Mouse (Mus musculus) limb, embryonic 10.5 days (tissue): Measurements from ENCODE around the gene Map1lc3b. TPM values are rescaled to one million over a fixed set of nuclear protein-coding genes. Genes with fewer than 3 reads are reported as not detected.

Source experiments
- DNase-seq: peaks from one replicate; pipeline ENCODE4 v3.0.0-alpha.2; 2017; ENCODE audit warnings: low spot score
- H3K27ac ChIP-seq: fragments of 300-500 bp; sonication (generic); 2 replicates; pipeline ENCODE4 v1.5.1; 2016; ENCODE audit warnings: mild to moderate bottlenecking
- H3K27me3 ChIP-seq: fragments of 300-500 bp; sonication (generic); 2 replicates; pipeline ENCODE4 v1.6.1; 2016; ENCODE audit warnings: low read depth, mild to moderate bottlenecking; ENCODE audit not compliant: poor library complexity, severe bottlenecking
- H3K36me3 ChIP-seq: fragments of 300-500 bp; sonication (generic); 2 replicates; pipeline ENCODE4 v1.6.1; 2016; ENCODE audit warnings: mild to moderate bottlenecking, moderate library complexity
- H3K4me1 ChIP-seq: fragments of 300-500 bp; sonication (generic); 2 replicates; pipeline ENCODE4 v1.6.1; 2016
- H3K4me3 ChIP-seq: fragments of 300-500 bp; sonication (generic); 2 replicates; pipeline ENCODE4 v1.5.1; 2016; ENCODE audit warnings: mild to moderate bottlenecking, moderate library complexity
- H3K9me3 ChIP-seq: fragments of 300-500 bp; sonication (generic); replicated peaks from 2 replicates; pipeline ENCODE4 v1.6.1; 2016; ENCODE audit warnings: mild to moderate bottlenecking
- WGBS: fragments of 180-500 bp; shearing (Covaris S2); methylation state at CpG from one replicate; pipeline ENCODE4 v1.1.7; 2016; 5-methylcytosine and 5-hydroxymethylcytosine counted together
- polyA plus RNA-seq: library from polyadenylated mRNA; unstranded; fragments of >200 nt; fragmentation: Nextera tagmentation; extraction: Ambion mirVana; gene quantifications from 2 replicates; pipeline ENCODE4 v1.2.1, GENCODE M21; 2016

The Map1lc3b gene
- polyA plus RNA-seq, 1 experiment from 2014 or later, result 189 TPM

DNA sequence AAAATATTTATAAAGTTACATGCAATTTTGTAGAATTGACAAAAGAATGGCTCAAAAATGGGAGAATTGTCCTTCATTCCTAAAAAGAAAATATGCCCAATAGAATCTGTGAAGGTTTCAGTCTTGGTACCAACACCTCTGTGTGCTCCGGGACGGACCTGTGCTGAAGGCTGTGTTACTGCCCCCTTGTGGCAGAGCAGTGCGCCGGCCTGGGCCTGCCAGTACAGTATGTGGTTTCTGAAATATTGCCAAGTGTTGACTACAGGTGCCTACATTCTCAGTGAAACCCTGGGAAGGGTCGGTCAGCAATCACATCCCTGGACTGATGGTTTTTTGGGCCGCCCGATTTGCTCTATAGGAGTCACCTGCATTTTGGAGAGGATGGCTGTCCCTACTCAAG, 8.7 kb downstream of the Map1lc3b start:
- Histone ChIP-seq H3K36me3 (peaks cover 90% of the 10 kb centered on the region), H3K27ac (no peak overlapping the region), H3K4me3 (no peak overlapping the region), H3K9me3 (no peaks in the 10 kb centered on the region), H3K4me1 (no peaks in the 10 kb centered on the region), H3K27me3 (no peaks in the 10 kb centered on the region)
- peak; percentile 86 for DNase-seq
- WGBS, result 44% methylated on average over 7 of the region's 7 CpGs

GRCm38 (mm10) chr8:121599842-121600241, 9.7 kb downstream of the Map1lc3b start:
- no peaks in the 10 kb centered on the region for H3K9me3 ChIP-seq
- DNase-seq, result no peak
- H3K4me3 ChIP-seq, result no peak overlapping the region
- H3K4me1 ChIP-seq, result no peaks in the 10 kb centered on the region
- H3K27me3 ChIP-seq, result no peaks in the 10 kb centered on the region
- 91% methylated on average over 14 of the region's 14 CpGs for WGBS
- peaks cover 90% of the 10 kb centered on the region for H3K36me3 ChIP-seq
- H3K27ac ChIP-seq, result no peak overlapping the region

- H3K36me3 ChIP-seq, result peaks cover 94% of the 10 kb centered on the region
- H3K27me3 ChIP-seq, result no peaks in the 10 kb centered on the region
- H3K4me1 ChIP-seq, result no peaks in the 10 kb centered on the region
- no peaks in the 10 kb centered on the region for H3K9me3 ChIP-seq
- no peak overlapping the region for H3K27ac ChIP-seq
- no peak overlapping the region for H3K4me3 ChIP-seq
- 96% methylated on average over 12 of the region's 12 CpGs for WGBS
- DNase-seq, result no peak
Measured at GRCm38 (mm10) chr8:121602411-121602810, 12.2 kb downstream of the Map1lc3b start.

- Histone ChIP-seq H3K36me3 (peaks cover 94% of the 10 kb centered on the region), H3K4me1 (no peaks in the 10 kb centered on the region), H3K4me3 (no peak overlapping the region), H3K27ac (no peak overlapping the region), H3K9me3 (no peaks in the 10 kb centered on the region), H3K27me3 (no peaks in the 10 kb centered on the region)
- DNase-seq, result peak; percentile 60
- 40% methylated on average over 3 of the region's 3 CpGs for WGBS
Measured at GRCm38 (mm10) chr8:121602860-121603259, 12.7 kb downstream of the Map1lc3b start.

GRCm38 (mm10) chr8:121603801-121604200, 13.6 kb downstream of the Map1lc3b start:
- Histone ChIP-seq H3K4me1 (no peaks in the 10 kb centered on the region), H3K27me3 (no peaks in the 10 kb centered on the region), H3K36me3 (peaks cover 97% of the 10 kb centered on the region), H3K9me3 (no peaks in the 10 kb centered on the region), H3K4me3 (no peak overlapping the region), H3K27ac (no peak overlapping the region; the same call in 1 of the 2 replicates)
- no peak for DNase-seq
- 98% methylated on average over 12 of the region's 12 CpGs for WGBS

DNA sequence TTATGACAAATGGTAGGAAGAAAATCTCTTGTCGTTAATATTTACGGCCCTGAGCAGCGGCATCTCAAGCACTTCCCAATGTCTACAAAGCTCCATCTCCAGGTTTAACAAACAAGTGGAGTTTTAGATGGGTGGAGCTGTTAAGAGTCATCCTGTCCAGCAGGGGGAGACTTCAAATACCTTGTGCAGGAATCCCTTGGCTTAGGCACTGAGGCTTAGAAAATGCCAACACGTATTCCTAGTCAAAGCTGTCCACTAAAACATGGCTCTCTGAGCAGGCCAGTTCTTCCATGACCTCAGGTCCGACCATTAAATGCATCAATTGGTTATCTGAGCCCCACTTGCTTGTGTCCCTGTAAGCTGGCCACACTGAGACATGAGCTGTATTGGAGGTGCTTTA, 17.5 kb downstream of the Map1lc3b start:
- no peak overlapping the region for H3K27ac ChIP-seq
- 86% methylated on average over 5 of the region's 5 CpGs for WGBS
- no peaks in the 10 kb centered on the region for H3K27me3 ChIP-seq
- H3K9me3 ChIP-seq, result no peaks in the 10 kb centered on the region
- no peak for DNase-seq
- H3K36me3 ChIP-seq, result peaks cover 93% of the 10 kb centered on the region
- no peaks in the 10 kb centered on the region for H3K4me1 ChIP-seq
- no peak overlapping the region for H3K4me3 ChIP-seq

DNA sequence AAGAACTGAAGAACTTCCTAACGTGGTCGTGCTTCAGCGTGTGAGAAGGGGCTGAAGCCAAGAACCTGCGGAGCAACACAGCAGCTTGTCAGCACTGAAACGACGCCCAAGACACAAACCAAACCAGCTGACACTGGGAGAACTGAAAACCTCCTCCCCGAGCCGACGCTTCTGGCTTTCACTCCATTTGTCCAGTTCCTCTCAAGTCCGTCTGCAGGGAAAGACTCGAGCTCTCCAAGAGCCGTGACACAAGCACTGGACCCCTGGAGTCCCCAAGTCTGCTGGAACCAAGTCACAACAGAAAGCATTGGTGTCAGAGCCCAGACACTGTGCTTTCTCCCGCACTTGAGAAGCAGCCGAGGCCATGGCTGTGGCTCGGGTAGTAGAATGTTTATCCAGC, 19.1 kb downstream of the Map1lc3b start:
- no peak for DNase-seq
- no peaks in the 10 kb centered on the region for H3K4me1 ChIP-seq
- no peak overlapping the region for H3K4me3 ChIP-seq
- 93% methylated on average over 15 of the region's 15 CpGs for WGBS
- H3K27ac ChIP-seq, result no peak overlapping the region
- peaks cover 80% of the 10 kb centered on the region for H3K36me3 ChIP-seq
- H3K27me3 ChIP-seq, result no peaks in the 10 kb centered on the region
- H3K9me3 ChIP-seq, result no peaks in the 10 kb centered on the region

DNA sequence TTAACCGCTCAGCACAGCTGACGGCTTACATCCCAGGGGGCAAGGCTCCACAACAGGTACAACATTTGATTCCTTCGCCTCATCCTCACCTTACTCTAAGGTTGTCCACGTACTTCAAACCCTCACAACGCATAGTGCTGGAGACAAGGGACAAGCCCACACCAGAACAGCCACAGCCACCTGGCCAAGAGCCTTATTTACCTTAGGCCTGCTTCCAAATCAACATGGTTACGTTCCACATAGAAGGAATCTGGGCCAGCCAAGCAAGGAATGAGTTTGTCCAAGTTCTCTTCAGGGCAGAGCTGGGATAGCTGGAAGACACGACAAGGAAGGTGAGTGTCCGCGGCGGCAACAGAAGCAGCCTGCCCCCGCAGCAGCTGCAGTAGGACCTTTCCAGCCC, 19.8 kb downstream of the Map1lc3b start:
- Histone ChIP-seq H3K36me3 (peaks cover 73% of the 10 kb centered on the region), H3K27me3 (no peaks in the 10 kb centered on the region), H3K27ac (no peak overlapping the region), H3K4me3 (no peak overlapping the region), H3K9me3 (no peaks in the 10 kb centered on the region), H3K4me1 (no peaks in the 10 kb centered on the region)
- no peak for DNase-seq
- WGBS, result 93% methylated on average over 11 of the region's 11 CpGs

GRCm38 (mm10) chr8:121613419-121613818, 23.3 kb downstream of the Map1lc3b start:
- Histone ChIP-seq H3K36me3 (peaks cover 70% of the 10 kb centered on the region), H3K4me1 (no peaks in the 10 kb centered on the region), H3K4me3 (no peak overlapping the region), H3K27me3 (no peaks in the 10 kb centered on the region), H3K9me3 (no peaks in the 10 kb centered on the region), H3K27ac (no peak overlapping the region)
- no peak for DNase-seq

DNA sequence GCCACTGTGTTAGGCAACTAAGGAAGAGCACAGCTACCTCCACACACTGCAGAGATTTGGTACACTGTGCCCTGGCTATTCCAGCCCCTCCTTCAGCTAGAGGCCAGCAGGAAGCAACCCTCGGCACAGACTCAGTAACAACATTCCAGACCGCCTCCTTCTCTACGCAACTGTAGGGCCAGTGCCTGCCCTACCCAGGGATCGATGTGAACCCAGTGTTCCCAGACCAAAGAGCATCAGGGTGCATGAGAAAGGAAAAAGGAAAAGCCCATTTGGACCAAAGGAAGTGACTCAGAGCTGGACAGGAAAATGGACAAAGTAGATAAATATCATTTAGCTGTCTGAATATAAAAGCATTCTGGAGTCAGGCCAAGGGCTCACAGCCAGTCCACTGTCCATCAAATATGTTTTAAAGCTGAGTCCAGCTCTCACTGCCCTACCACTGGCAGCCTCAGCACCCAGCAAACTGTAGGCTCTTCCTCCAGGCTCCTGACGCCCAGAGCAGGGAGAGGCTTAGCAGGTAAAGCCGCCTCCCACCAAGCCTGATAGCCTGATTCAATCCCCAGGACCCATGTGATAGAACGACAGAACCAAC, 29.3 kb downstream of the Map1lc3b start:
- DNase-seq, result no peak
- Histone ChIP-seq H3K27me3 (no peaks in the 10 kb centered on the region), H3K9me3 (no peaks in the 10 kb centered on the region), H3K4me1 (0 out of 2 replicates have a peak, but pooled peaks cover 10% of the 10 kb centered on the region), H3K27ac (no peak overlapping the region), H3K4me3 (no peak overlapping the region), H3K36me3 (peaks cover 55% of the 10 kb centered on the region)
- WGBS, result 75% methylated on average over 7 of the region's 7 CpGs

- peaks cover 56% of the 10 kb centered on the region for H3K36me3 ChIP-seq
- peaks cover 19% of the 10 kb centered on the region; the same call in 1 of the 2 replicates for H3K4me1 ChIP-seq
- no peaks in the 10 kb centered on the region for H3K27me3 ChIP-seq
- DNase-seq, result no peak
- H3K27ac ChIP-seq, result no peak overlapping the region
- 89% methylated on average over 12 of the region's 12 CpGs for WGBS
- H3K9me3 ChIP-seq, result no peaks in the 10 kb centered on the region
- H3K4me3 ChIP-seq, result no peak overlapping the region
Measured at GRCm38 (mm10) chr8:121620801-121621516, 30.8 kb downstream of the Map1lc3b start.

- Histone ChIP-seq H3K27me3 (no peaks in the 10 kb centered on the region), H3K4me1 (peaks cover 19% of the 10 kb centered on the region; the same call in 1 of the 2 replicates), H3K27ac (no peak overlapping the region), H3K36me3 (peaks cover 56% of the 10 kb centered on the region), H3K9me3 (no peaks in the 10 kb centered on the region), H3K4me3 (no peak overlapping the region)
- DNase-seq, result no peak
- WGBS, result 83% methylated on average over 1 of the region's 1 CpGs
Measured at GRCm38 (mm10) chr8:121621879-121622278, 31.7 kb downstream of the Map1lc3b start.

DNA sequence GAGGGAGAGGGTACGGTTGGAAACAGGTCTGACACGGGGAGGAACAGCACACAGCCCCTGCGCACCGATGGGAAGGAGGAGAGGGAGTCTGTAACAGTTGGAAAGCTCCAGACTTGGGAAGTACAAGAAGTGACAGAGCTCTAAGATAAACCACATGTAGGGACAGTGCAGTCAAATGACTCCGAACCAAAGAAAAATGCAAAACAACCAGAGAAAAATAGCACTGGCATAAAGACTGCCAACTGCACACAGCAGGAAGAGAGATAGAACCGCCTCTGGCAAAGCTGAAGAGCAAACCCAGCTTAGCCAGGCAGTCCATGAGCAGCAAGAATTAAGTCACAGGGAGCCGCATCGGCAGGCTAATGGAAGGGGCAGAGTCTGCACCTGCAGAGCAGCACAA, 32.9 kb downstream of the Map1lc3b start:
- WGBS, result 96% methylated on average over 8 of the region's 8 CpGs
- Histone ChIP-seq H3K27me3 (no peaks in the 10 kb centered on the region), H3K4me1 (peaks cover 19% of the 10 kb centered on the region; the same call in 1 of the 2 replicates), H3K36me3 (peaks cover 56% of the 10 kb centered on the region), H3K4me3 (no peak overlapping the region), H3K9me3 (no peaks in the 10 kb centered on the region), H3K27ac (no peak overlapping the region)
- no peak for DNase-seq
